Mouse (Mus musculus) spleen, postnatal 36 days (tissue): ENCODE data around the gene Tomm70a.

Source experiments
- DNase-seq, 2 experiments: peaks; one replicate each; pipeline ENCODE4 v3.0.0; 2022; ENCODE audit warnings: low spot score in 2 of 2, mixed read lengths in 1 of 2

Tomm70a gene

GRCm38 (mm10) chr16:57120913-57121815, at the start of gene Tomm70a:
Tomm70a (plus strand) TSS chr16:57121703.
- peak; percentile 91 for DNase-seq

DNA sequence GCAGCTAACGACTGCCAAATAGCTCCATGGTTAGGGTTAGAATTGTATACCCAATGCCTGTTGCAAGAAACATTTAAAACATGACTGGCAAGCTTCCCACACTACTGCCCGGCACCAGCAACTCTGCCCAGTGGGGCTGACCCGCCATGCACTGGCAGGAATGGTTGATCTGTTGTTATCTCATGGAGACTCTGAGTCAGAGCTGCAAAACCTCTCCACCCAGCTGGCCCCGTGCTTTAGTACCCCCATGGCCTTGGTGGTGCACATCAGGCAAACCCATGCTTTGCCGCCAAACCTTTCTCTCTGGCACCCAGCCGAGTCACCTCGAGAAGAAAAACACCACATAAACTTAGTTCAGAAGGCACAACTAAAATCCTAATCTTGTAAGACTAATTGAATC, 45.5 kb upstream of the Tomm70a start:
- DNase-seq = no peak

GRCm38 (mm10) chr16:57079577-57079976, 41.9 kb upstream of the Tomm70a start:
- no peak for DNase-seq

DNA sequence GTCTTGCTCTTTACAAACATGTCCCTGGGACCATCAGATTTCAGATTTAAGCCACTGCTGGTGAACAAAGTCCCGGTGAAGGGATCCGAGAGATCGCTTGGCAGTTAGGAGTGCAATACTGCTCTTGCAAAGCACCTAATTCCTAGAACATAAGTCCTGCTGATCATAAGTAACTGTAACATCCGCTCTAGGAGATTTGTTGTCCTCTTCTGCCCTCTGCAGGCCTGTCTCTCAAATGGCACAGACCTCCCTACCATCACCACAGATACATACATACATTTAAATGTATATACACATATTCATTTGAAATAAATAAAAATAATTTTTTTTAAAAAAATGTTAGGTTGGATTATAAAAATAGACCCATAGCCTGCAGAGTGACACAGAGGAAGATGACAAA, 29.0 kb upstream of the Tomm70a start:
- peak; percentile 6 to 12 for DNase-seq

GRCm38 (mm10) chr16:57092911-57093605, 28.4 kb upstream of the Tomm70a start:
- no peak for DNase-seq

DNA sequence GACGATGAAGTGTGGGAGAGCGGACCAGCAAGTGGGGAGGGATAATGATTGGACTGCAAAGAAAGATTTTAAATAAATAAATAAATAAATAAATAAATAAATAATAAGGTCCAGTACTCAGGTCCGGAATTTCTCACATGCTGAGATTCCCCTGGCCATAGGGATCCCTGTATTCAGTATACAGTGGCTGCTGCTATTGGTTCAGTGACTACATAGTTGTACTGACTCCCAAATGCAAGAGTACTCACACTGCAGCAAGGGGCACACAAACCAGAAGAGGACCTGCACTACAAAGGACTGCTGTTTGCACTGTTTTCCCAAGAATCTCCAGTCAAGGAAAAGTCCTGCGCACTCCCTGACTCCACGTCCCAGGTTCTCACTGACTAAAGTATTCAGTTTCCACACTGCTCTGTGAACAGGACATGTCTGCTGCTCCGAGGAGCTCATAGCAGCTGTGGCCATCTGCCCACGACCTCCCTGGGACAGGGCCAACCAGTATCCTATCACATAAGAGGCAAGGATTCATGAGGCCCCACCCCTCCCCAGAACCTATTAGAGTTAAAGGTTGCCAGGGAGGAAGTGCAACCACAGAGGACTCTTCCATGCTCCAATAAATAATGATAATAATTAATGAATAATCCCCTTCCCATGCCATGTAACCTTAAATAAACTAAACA, 22.9 kb upstream of the Tomm70a start:
- no peak for DNase-seq

- no peak for DNase-seq
Observed at GRCm38 (mm10) chr16:57099572-57100237, 21.8 kb upstream of the Tomm70a start.

DNA sequence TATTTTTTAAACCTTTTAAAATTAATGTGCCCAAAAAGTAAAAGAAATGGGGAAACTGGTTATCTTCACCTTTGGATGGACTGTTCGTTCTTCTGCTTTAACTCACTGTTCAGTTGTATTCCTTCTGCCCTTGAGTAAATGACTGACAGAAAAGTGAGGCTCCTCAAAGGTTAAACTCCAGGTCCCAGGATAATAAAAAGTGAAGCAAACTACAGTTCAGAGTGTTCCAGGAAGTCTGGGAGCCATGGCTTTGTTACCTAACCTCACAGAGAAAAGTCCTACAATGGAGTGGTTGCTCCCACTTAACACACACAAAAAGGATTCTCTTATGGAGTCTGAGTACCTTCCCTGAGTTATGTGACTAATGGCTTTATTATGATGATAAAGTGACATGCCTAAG, 20.3 kb upstream of the Tomm70a start:
- DNase-seq = no peak

- DNase-seq = no peak
Observed at GRCm38 (mm10) chr16:57106185-57106960, 15.1 kb upstream of the Tomm70a start.

DNA sequence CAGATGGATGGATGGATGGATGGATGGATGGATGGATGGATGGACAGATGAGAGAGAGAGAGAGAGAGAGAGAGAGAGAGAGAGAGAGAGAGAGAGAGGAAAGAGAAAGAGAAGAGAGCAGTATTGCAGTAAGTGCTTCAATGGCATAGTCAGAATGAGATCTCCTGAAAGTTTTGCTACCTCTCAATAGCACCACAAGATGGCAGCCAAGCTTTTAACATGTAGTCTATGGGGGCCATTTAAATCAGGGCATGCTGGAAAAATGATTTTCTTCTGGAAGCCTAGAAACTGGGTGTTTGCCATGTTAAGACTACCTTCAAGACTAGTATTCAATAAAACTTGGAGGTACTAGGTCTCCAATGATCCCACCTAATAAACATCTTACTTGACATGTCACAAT, 5.4 kb upstream of the Tomm70a start:
- DNase-seq = no peak

DNA sequence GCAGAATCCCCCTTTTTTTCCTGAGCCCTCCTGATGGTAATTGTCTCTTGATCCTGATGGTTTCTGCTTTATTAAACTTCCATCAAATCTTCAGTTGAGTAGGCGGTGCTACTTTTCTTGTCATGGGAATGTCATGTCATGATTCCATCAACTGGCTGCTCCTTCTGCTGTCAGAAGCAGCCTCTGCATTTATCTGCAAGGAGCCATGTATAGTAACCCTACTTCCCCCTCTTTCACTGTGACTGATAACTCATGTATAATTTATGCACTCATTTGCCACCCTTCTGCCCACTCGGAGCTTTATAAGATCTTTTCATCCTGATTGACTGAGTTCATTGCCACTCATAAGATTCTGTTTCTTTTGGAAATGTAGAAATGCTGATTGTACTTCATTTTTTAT, 3.9 kb upstream of the Tomm70a start:
- DNase-seq = no peak

DNA sequence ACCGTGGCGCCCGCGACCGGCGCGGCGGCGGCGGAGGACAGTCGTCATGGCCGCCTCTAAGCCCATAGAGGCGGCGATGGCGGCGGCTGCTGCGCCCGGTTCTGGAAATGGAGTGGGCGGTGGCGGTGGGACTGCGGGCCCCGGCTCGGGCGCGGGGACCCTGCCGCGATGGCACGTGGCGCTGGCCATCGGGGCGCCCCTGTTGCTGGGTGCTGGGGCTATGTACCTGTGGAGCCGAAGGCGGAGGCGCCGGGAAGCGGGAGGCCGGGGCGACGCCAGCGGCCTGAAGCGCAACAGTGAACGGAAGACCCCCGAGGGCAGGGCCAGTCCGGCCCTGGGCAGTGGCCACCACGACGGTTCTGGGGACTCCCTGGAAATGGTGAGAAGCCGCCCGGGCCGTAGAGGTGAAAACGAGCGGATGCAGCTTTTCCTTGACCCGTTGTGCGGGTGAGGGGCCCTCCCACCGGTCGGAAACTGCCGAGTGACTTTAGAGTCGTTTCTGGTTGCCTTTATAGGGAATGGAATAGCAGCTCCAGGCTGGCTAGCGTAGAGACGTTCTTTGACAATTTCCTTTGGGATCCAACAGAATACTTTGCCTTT, 413 bp downstream of the Tomm70a start:
- DNase-seq = no peak

DNA sequence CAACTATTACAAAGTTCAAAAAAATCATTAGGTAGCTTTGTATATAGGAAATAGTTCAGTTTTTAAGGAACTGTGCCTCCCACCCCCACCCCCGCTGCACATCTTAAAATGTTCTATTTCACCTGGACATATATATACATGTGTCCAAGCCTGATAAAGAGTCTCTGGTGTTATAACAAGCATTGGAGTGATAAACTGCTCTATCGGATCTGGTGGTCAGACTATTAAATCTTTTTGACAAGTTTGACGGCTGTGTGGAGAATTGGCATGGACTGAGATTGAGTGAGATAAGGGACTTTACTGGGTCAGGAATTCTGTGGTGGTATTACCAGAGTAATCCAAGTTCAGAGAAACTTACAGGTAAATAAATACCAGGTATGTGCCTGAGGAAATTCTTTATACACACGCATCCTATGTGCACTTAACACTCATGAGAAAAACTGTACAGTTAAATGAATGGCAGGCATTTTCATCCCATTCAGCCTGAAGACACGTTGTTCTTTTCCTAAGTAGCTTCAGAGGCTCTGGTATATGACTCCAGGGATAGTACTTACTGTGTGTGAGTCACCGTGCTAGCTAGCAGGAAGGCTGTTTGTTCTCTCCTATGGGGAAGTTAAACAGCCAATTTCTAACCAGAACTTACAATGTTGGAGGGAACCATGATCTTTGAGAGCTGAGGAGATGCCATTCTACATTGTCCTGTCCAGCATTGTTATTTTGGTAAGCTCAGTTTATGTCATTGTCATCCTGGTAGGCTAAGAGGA, 1.4 kb downstream of the Tomm70a start:
- no peak for DNase-seq

- no peak for DNase-seq
Observed at GRCm38 (mm10) chr16:57126268-57126667, 4.8 kb downstream of the Tomm70a start.

DNA sequence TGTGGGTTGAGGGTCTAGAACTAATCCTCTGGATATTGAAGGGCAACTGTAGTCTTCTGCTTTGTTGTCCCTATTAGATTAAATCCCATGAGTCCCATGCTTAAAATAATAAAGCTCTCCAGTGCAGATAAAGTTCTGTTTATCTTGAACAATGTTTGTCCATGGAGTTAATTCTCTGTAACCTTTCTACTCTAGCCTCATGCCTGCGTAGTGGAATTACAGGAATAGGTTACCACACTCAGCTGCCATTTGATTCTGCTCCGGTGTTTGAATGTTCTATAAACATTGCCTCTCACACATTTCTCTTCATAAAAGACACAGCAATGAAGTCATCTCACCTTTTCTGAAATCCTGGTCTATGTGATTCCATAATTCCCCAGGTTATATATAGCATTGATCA, 6.3 kb downstream of the Tomm70a start:
- no peak for DNase-seq

DNA sequence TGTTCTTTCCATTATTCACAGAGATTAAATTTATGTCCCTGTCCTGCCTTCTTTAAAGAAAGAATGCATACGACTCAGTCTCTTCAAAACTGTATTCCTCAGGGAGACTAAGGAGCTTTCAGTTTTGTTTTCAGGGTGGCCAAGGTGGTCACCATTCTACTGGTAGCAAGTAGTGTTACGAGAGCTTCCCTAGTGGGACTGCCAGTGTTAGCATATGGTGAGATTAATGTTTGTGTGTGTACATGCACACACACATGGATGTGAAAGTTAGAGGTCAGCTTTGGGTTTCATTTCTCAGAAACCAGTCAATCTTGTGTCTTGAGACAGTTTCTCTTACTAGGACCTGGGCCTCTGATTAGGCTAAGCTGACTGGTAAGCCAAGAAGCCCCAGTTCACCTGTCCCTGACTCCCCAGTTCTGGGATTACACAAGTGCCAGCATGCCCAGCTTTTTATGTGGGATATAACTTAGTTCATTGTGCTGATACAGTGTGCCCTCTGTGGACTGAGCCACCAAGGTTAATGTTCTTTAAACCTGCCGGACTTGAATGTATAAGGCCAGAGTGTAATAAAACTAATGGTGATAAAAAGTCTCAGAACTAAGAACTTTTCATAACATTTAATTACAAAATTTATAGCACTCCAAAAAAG, 9.4 kb downstream of the Tomm70a start:
- peak; percentile 3 to 24 for DNase-seq

GRCm38 (mm10) chr16:57131544-57131943, 10.0 kb downstream of the Tomm70a start:
- no peak for DNase-seq

- DNase-seq = no peak
Observed at GRCm38 (mm10) chr16:57132326-57132725, 10.8 kb downstream of the Tomm70a start.

GRCm38 (mm10) chr16:57133611-57134010, 12.1 kb downstream of the Tomm70a start:
- no peak for DNase-seq
